Mouse (Mus musculus): Measurements from ENCODE around the gene Wdr91. TPM values are rescaled to one million over a fixed set of nuclear protein-coding genes. Genes with fewer than 3 reads are reported as not detected.

Gene Wdr91
- polyA plus RNA-seq, 1 experiment = 85.3 TPM

DNA sequence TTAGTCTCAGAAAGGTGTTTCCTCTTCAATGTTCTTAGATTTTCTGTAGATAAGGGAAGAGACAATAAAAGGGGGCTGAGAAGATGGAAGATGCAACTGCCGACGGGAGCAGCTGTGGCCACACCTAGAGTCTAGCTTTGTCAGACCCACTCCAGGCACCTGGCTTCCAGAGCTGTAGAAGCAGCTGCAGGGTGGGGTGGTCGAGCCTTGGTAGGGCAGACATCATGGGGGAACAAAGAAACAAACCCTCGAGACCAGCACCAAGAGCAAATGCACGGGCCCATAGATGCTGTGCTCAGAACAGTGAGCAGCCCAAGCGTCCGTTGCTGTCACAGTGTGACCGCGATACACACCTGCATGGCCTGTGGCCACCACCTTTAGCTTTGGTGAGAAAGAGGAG is 31.8 kb upstream of the Wdr91 start:
- TF ChIP-seq POLR2A (IDR thresholded peaks at IDR 0.05; ENCODE audit: borderline replicate concordance, low read depth, low read length) (no peak), CTCF (IDR thresholded peaks at IDR 0.05; ENCODE audit: low read depth, low read length) (no peak)
- Histone ChIP-seq H3K4me3 (ENCODE audit: insufficient read depth, low read length) (no peak overlapping the region), H3K4me1 (ENCODE audit: control insufficient read depth, insufficient read depth, low read length) (peaks cover 39% of the 10 kb centered on the region), H3K27ac (ENCODE audit: insufficient read depth, low read depth, low read length) (no peak overlapping the region)

DNA sequence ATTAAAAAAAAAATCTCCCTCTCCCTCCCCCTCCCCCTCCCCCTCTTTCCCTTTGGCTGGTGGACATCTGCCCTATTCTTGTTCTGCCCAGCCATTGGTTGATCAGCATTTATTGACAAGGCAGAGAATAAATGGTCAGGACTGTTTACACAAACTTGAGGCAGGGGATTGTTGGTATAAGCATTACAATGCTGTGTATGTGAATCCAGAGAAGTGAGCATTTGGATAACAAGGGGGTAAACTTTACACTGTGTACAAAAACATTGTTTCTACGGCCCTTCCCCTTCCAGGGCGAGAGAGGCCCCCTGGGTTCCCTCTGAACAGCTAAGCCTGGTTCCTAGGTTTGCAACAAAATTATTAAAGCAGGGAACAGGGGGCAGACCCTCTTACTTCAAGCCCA is 30.8 kb upstream of the Wdr91 start:
- Histone ChIP-seq H3K27ac (ENCODE audit: insufficient read depth, low read depth, low read length) (no peak overlapping the region), H3K4me1 (ENCODE audit: control insufficient read depth, insufficient read depth, low read length) (peaks cover 38% of the 10 kb centered on the region), H3K4me3 (ENCODE audit: insufficient read depth, low read length) (no peak overlapping the region)
- no peak for TF ChIP-seq CTCF (IDR thresholded peaks at IDR 0.05; ENCODE audit: low read depth, low read length)
- no peak for TF ChIP-seq POLR2A (IDR thresholded peaks at IDR 0.05; ENCODE audit: borderline replicate concordance, low read depth, low read length)

DNA sequence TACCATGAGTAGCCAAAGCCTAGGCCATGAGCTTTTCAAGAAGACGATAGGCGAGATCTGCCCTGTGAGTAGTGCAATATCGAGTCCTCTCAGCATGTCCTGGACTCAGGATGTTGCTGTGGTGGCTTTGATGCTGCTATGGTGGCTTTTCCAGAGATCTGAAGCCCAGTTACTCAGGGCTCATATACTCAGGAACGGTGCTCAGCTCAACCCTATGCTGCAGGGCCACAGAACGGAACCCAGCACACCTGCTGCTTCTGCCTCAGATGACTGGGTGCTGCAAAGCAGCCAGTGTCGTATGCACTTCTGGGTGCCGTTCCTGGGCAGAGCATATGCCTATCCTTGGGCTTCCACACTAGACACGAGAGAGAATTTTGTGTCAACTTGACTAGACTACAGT is 28.8 kb upstream of the Wdr91 start:
- H3K4me1 ChIP-seq (ENCODE audit: control insufficient read depth, insufficient read depth, low read length) = peaks cover 27% of the 10 kb centered on the region
- H3K27ac ChIP-seq (ENCODE audit: insufficient read depth, low read depth, low read length) = no peak overlapping the region
- TF ChIP-seq POLR2A (IDR thresholded peaks at IDR 0.05; ENCODE audit: borderline replicate concordance, low read depth, low read length) (no peak), CTCF (IDR thresholded peaks at IDR 0.05; ENCODE audit: low read depth, low read length) (no peak)
- H3K4me3 ChIP-seq (ENCODE audit: insufficient read depth, low read length) = no peak overlapping the region

- Histone ChIP-seq H3K27ac (ENCODE audit: insufficient read depth, low read depth, low read length) (peak overlapping the region; percentile 81), H3K4me3 (ENCODE audit: insufficient read depth, low read length) (no peak overlapping the region), H3K4me1 (ENCODE audit: control insufficient read depth, insufficient read depth, low read length) (peaks cover 22% of the 10 kb centered on the region)
- TF ChIP-seq POLR2A (IDR thresholded peaks at IDR 0.05; ENCODE audit: borderline replicate concordance, low read depth, low read length) (no peak), CTCF (IDR thresholded peaks at IDR 0.05; ENCODE audit: low read depth, low read length) (no peak)
Observed at GRCm38 (mm10) chr6:34938929-34939325, 28.3 kb upstream of the Wdr91 start.

GRCm38 (mm10) chr6:34938280-34938928 is 27.7 kb upstream of the Wdr91 start:
- no peak overlapping the region for H3K4me3 ChIP-seq (ENCODE audit: insufficient read depth, low read length)
- H3K4me1 ChIP-seq (ENCODE audit: control insufficient read depth, insufficient read depth, low read length) = peaks cover 20% of the 10 kb centered on the region
- TF ChIP-seq POLR2A (IDR thresholded peaks at IDR 0.05; ENCODE audit: borderline replicate concordance, low read depth, low read length) (no peak), CTCF (IDR thresholded peaks at IDR 0.05; ENCODE audit: low read depth, low read length) (no peak)
- H3K27ac ChIP-seq (ENCODE audit: insufficient read depth, low read depth, low read length) = peak overlapping the region; percentile 81

DNA sequence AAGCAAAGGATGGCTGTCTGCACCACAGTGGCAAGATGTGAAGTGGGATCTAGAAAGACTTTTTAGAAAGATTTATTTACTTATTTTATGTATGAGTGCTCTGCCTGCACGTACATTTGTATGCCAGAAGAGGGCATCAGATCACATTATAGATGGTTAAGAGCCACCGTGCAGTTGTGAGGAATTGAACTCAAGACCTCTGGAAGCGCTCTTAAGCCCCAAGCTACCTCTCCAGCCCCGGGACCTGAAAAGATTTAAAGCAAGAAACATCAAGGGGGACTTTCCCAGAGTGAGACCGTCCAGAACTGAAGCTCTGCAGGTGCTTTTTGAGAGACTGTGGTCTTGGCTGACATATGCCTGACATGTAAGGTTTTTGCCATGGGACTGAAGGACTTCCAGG is 26.1 kb upstream of the Wdr91 start:
- no peak for TF ChIP-seq POLR2A (IDR thresholded peaks at IDR 0.05; ENCODE audit: borderline replicate concordance, low read depth, low read length)
- peak; percentile 13; the same call in 1 of the 2 replicates for TF ChIP-seq CTCF (IDR thresholded peaks at IDR 0.05; ENCODE audit: low read depth, low read length)
- H3K27ac ChIP-seq (ENCODE audit: insufficient read depth, low read depth, low read length) = no peak overlapping the region
- no peak overlapping the region for H3K4me3 ChIP-seq (ENCODE audit: insufficient read depth, low read length)

GRCm38 (mm10) chr6:34932633-34933032 is 22.0 kb upstream of the Wdr91 start:
- no peak overlapping the region for H3K27ac ChIP-seq (ENCODE audit: insufficient read depth, low read depth, low read length)
- TF ChIP-seq CTCF (IDR thresholded peaks at IDR 0.05; ENCODE audit: low read depth, low read length) (no peak), POLR2A (IDR thresholded peaks at IDR 0.05; ENCODE audit: borderline replicate concordance, low read depth, low read length) (no peak)
- no peak overlapping the region for H3K4me3 ChIP-seq (ENCODE audit: insufficient read depth, low read length)
- peaks cover 3% of the 10 kb centered on the region for H3K4me1 ChIP-seq (ENCODE audit: control insufficient read depth, insufficient read depth, low read length)

More for the DNA sequence above, 26.1 kb upstream of the Wdr91 start:
- H3K4me1 ChIP-seq (ENCODE audit: control insufficient read depth, insufficient read depth, low read length) = peaks cover 20% of the 10 kb centered on the region

DNA sequence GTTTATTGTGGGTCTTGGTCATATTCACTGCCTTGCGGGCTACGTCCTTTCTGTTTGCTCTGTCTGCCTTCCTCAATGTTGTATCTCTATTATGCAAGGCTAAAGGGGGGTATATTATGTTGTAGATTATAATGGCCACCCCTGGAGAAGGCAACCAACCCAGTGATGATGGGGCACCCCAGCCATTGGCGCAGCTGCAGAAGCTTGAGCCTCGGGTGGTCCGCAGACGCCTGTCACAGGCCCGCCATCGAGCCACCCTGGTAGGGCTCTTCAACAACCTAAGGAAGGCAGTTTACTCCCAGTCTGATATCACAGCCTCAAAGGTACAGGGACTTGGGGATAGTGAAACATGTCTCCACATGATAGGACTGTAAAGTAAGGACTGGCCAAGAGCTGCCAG is 16.9 kb upstream of the Wdr91 start:
- Histone ChIP-seq H3K4me1 (ENCODE audit: control insufficient read depth, insufficient read depth, low read length) (no peaks in the 10 kb centered on the region), H3K27ac (ENCODE audit: insufficient read depth, low read depth, low read length) (no peak overlapping the region), H3K4me3 (ENCODE audit: insufficient read depth, low read length) (no peak overlapping the region)
- TF ChIP-seq CTCF (IDR thresholded peaks at IDR 0.05; ENCODE audit: low read depth, low read length) = no peak
- TF ChIP-seq POLR2A (IDR thresholded peaks at IDR 0.05; ENCODE audit: borderline replicate concordance, low read depth, low read length) = no peak

DNA sequence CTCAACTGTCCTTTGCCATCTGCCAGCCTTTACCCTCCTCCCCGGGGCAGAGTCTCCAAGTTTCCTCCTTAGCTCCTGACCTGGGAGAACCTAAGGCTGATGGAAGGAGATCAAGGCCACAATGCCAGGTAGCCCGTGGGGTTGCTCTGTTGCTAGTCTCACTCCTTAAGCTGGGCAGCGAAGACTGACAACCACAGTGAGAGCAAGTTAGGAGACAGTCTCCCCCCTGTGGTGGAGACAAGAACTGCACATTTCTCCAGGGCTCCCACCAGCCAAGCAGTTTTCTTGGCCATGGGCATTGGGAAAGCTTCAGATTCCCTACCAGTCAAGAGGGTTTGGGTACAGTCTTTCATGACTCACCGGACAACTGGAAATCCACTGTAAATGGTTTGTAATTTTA is 16.5 kb upstream of the Wdr91 start:
- H3K4me1 ChIP-seq (ENCODE audit: control insufficient read depth, insufficient read depth, low read length) = no peaks in the 10 kb centered on the region
- H3K4me3 ChIP-seq (ENCODE audit: insufficient read depth, low read length) = no peak overlapping the region
- TF ChIP-seq POLR2A (IDR thresholded peaks at IDR 0.05; ENCODE audit: borderline replicate concordance, low read depth, low read length) (no peak), CTCF (IDR thresholded peaks at IDR 0.05; ENCODE audit: low read depth, low read length) (peak; percentile 67; the same call in 1 of the 2 replicates)
- no peak overlapping the region for H3K27ac ChIP-seq (ENCODE audit: insufficient read depth, low read depth, low read length)

- TF ChIP-seq POLR2A (IDR thresholded peaks at IDR 0.05; ENCODE audit: borderline replicate concordance, low read depth, low read length) (no peak), CTCF (IDR thresholded peaks at IDR 0.05; ENCODE audit: low read depth, low read length) (peak; percentile 81)
- H3K4me1 ChIP-seq (ENCODE audit: control insufficient read depth, insufficient read depth, low read length) = no peaks in the 10 kb centered on the region
- H3K27ac ChIP-seq (ENCODE audit: insufficient read depth, low read depth, low read length) = no peak overlapping the region
- H3K4me3 ChIP-seq (ENCODE audit: insufficient read depth, low read length) = no peak overlapping the region
Observed at GRCm38 (mm10) chr6:34921941-34922340, 11.3 kb upstream of the Wdr91 start.

Measured in bone marrow macrophage, adult 2 months (primary cell).